Mouse (Mus musculus) brain, embryonic 14.5 days (tissue): ENCODE data around the gene Tgfbi.

ENCODE experiments used
- CTCF ChIP-seq: fragments of 200-500 bp; IDR thresholded peaks from 2 replicates; pipeline ENCODE4 v1.5.1; 2012; ENCODE audit warnings: inconsistent platforms, mild to moderate bottlenecking, moderate library complexity, borderline replicate concordance; ENCODE audit not compliant: insufficient read depth, insufficient read length; ENCODE audit errors: extremely low read depth
- POLR2A ChIP-seq: fragments of 200-500 bp; IDR thresholded peaks from 2 replicates; pipeline ENCODE4 v1.6.1; 2012; ENCODE audit warnings: mild to moderate bottlenecking, inconsistent platforms, borderline replicate concordance; ENCODE audit not compliant: poor library complexity, insufficient read depth, insufficient read length, severe bottlenecking; ENCODE audit errors: extremely low read depth

DNA sequence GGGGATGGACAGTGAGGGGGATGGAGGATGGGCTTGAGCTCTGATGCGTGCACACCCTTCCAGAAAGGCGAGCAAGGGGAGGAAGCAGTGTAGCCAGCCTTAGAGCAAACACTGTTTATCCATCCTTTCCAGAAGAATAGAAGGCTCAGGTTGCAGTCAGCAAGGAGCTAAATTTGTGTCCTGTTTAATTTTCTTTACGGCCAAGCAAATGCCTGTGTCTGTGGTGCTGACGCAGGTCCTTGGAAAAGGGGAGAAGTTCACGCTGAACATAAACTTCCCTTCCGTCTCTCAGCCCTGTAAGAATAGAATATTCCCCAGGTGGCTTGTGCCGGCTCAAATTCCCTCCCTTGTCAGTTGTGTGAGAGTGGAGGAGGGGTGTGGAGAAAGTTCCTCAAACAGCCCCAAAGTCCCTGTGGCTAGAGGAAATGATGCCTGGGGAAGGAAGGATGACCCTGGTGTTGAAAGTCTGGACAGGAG lies 24.9 kb downstream of the Tgfbi start:
- no peak for TF ChIP-seq CTCF
- TF ChIP-seq POLR2A = no peak
